Mouse (Mus musculus) liver, embryonic 16.5 days (tissue): ENCODE results near the gene Tada1. TPM values are rescaled to one million over a fixed set of nuclear protein-coding genes. Genes with fewer than 3 reads are reported as not detected.

Source experiments
- ATAC-seq: fragments of 200-750 bp; cut with Nextera tagmentation; 2 replicates; pipeline ENCODE4 v1.8.0; 2017; ENCODE audit warnings: low read depth, mild to moderate bottlenecking, moderate number of reproducible peaks, moderate library complexity
- H3K27ac ChIP-seq: fragments of 300-500 bp; sonication (generic); 2 replicates; pipeline ENCODE4 v1.5.1; 2014; ENCODE audit warnings: mild to moderate bottlenecking, low read length
- H3K27me3 ChIP-seq: fragments of 300-500 bp; sonication (generic); 2 replicates; pipeline ENCODE4 v1.6.1; 2014; ENCODE audit warnings: low read depth, low read length, mixed read lengths; ENCODE audit not compliant: control insufficient read depth, insufficient read depth
- H3K36me3 ChIP-seq: fragments of 300-500 bp; sonication (generic); 2 replicates; pipeline ENCODE4 v1.6.1; 2014; ENCODE audit warnings: mild to moderate bottlenecking; ENCODE audit not compliant: control insufficient read depth, insufficient read depth
- H3K4me1 ChIP-seq: fragments of 300-500 bp; sonication (generic); 2 replicates; pipeline ENCODE4 v1.6.1; 2014; ENCODE audit warnings: low read depth, low read length, mixed read lengths; ENCODE audit not compliant: control insufficient read depth
- H3K4me2 ChIP-seq: fragments of 300-500 bp; sonication (generic); 2 replicates; pipeline ENCODE4 v1.6.1; 2014; ENCODE audit warnings: low read depth, low read length, mixed read lengths
- H3K4me3 ChIP-seq: fragments of 300-500 bp; sonication (generic); 2 replicates; pipeline ENCODE4 v1.5.1; 2014; ENCODE audit warnings: low read depth, mild to moderate bottlenecking, low read length
- H3K9ac ChIP-seq: fragments of 300-500 bp; sonication (generic); 2 replicates; pipeline ENCODE4 v1.6.1; 2014; ENCODE audit warnings: low read depth, low read length
- H3K9me3 ChIP-seq: fragments of 300-500 bp; sonication (generic); replicated peaks from 2 replicates; pipeline ENCODE4 v1.6.1; 2016; ENCODE audit warnings: low read length; ENCODE audit not compliant: control insufficient read depth
- WGBS: fragments of 180-500 bp; shearing (Covaris S2); extraction: QIAGEN DNeasy Blood & Tissue Kit; methylation state at CpG from one replicate; pipeline ENCODE4 v1.1.7; 2014; ENCODE audit not compliant: insufficient replicate concordance; 5-methylcytosine and 5-hydroxymethylcytosine counted together
- polyA plus RNA-seq: library from polyadenylated mRNA; unstranded; fragments of >200 nt; fragmentation: Nextera tagmentation; extraction: Ambion mirVana; gene quantifications from 2 replicates; pipeline ENCODE4 v1.2.1, GENCODE M21; 2015

The Tada1 gene
- polyA plus RNA-seq, result 16.7 and 17.9 TPM in 2 replicates

GRCm38 (mm10) chr1:166379013-166379629 is at the start of gene Tada1:
Gene Tada1, plus strand, starts transcription at chr1:166379097.
- ATAC-seq, result peak; percentile 85
- Histone ChIP-seq H3K9me3 (no peaks in the 10 kb centered on the region), H3K36me3 (peaks cover 6% of the 10 kb centered on the region; the same call in 1 of the 2 replicates), H3K27ac (peak within 1 kb of the TSS; percentile 88), H3K4me3 (peak within 1 kb of the TSS; percentile 91), H3K9ac (peak within 1 kb of the TSS; percentile 94), H3K27me3 (no peaks in the 10 kb centered on the region), H3K4me1 (peaks cover 14% of the 10 kb centered on the region), H3K4me2 (peak within 1 kb of the TSS; percentile 88)
- WGBS, result under 1% methylated on average over 79 of the region's 81 CpGs

GRCm38 (mm10) chr1:166330752-166331151 is 48.1 kb upstream of the Tada1 start:
- H3K4me2 ChIP-seq, result no peak overlapping the region
- H3K9ac ChIP-seq, result no peak overlapping the region
- H3K27ac ChIP-seq, result no peak overlapping the region
- H3K4me3 ChIP-seq, result no peak overlapping the region
- 51% methylated on average over 3 of the region's 3 CpGs for WGBS
- H3K4me1 ChIP-seq, result no peaks in the 10 kb centered on the region
- H3K9me3 ChIP-seq, result no peaks in the 10 kb centered on the region
- no peaks in the 10 kb centered on the region for H3K36me3 ChIP-seq
- ATAC-seq, result no peak
- H3K27me3 ChIP-seq, result no peaks in the 10 kb centered on the region

GRCm38 (mm10) chr1:166339110-166339509 is 39.8 kb upstream of the Tada1 start:
- H3K27me3 ChIP-seq, result no peaks in the 10 kb centered on the region
- WGBS, result 53% methylated on average over 6 of the region's 6 CpGs
- H3K4me2 ChIP-seq, result no peak overlapping the region
- no peak overlapping the region for H3K4me3 ChIP-seq
- H3K4me1 ChIP-seq, result no peaks in the 10 kb centered on the region
- no peaks in the 10 kb centered on the region for H3K36me3 ChIP-seq
- H3K9me3 ChIP-seq, result no peaks in the 10 kb centered on the region; the same call in 1 of the 2 replicates
- H3K9ac ChIP-seq, result no peak overlapping the region
- no peak overlapping the region for H3K27ac ChIP-seq
- no peak; the same call in 1 of the 2 replicates for ATAC-seq

- Histone ChIP-seq H3K9ac (no peak overlapping the region), H3K4me1 (no peaks in the 10 kb centered on the region), H3K27me3 (no peaks in the 10 kb centered on the region), H3K9me3 (no peaks in the 10 kb centered on the region), H3K27ac (no peak overlapping the region), H3K4me2 (no peak overlapping the region), H3K36me3 (no peaks in the 10 kb centered on the region), H3K4me3 (no peak overlapping the region)
- ATAC-seq, result no peak
- 64% methylated on average over 2 of the region's 2 CpGs for WGBS
These were observed 36.8 kb upstream of the Tada1 start for GRCm38 (mm10) chr1:166342060-166342459.

- Histone ChIP-seq H3K27ac (no peak overlapping the region), H3K36me3 (no peaks in the 10 kb centered on the region), H3K9me3 (no peaks in the 10 kb centered on the region), H3K4me3 (no peak overlapping the region), H3K4me2 (no peak overlapping the region), H3K9ac (no peak overlapping the region), H3K4me1 (no peaks in the 10 kb centered on the region), H3K27me3 (no peaks in the 10 kb centered on the region)
- ATAC-seq, result no peak
- 46% methylated on average over 1 of the region's 1 CpGs for WGBS
These were observed 36.4 kb upstream of the Tada1 start for GRCm38 (mm10) chr1:166342539-166342938.

GRCm38 (mm10) chr1:166343586-166343985 is 35.3 kb upstream of the Tada1 start:
- no peak for ATAC-seq
- no peak overlapping the region for H3K9ac ChIP-seq
- no peaks in the 10 kb centered on the region for H3K9me3 ChIP-seq
- H3K4me1 ChIP-seq, result no peaks in the 10 kb centered on the region
- no peak overlapping the region for H3K4me3 ChIP-seq
- H3K4me2 ChIP-seq, result no peak overlapping the region
- H3K27ac ChIP-seq, result no peak overlapping the region
- H3K36me3 ChIP-seq, result no peaks in the 10 kb centered on the region
- no peaks in the 10 kb centered on the region for H3K27me3 ChIP-seq
- 70% methylated on average over 5 of the region's 5 CpGs for WGBS

- no peak for ATAC-seq
- Histone ChIP-seq H3K9ac (no peak overlapping the region), H3K4me3 (no peak overlapping the region), H3K4me2 (no peak overlapping the region), H3K4me1 (no peaks in the 10 kb centered on the region), H3K9me3 (no peaks in the 10 kb centered on the region), H3K27ac (no peak overlapping the region), H3K27me3 (no peaks in the 10 kb centered on the region), H3K36me3 (no peaks in the 10 kb centered on the region)
- WGBS, result 61% methylated on average over 8 of the region's 8 CpGs
These were observed 34.4 kb upstream of the Tada1 start for GRCm38 (mm10) chr1:166344300-166345077.

- 69% methylated on average over 6 of the region's 6 CpGs for WGBS
- no peaks in the 10 kb centered on the region for H3K27me3 ChIP-seq
- no peaks in the 10 kb centered on the region for H3K4me1 ChIP-seq
- no peak for ATAC-seq
- H3K9me3 ChIP-seq, result no peaks in the 10 kb centered on the region
- H3K27ac ChIP-seq, result no peak overlapping the region
- H3K36me3 ChIP-seq, result no peaks in the 10 kb centered on the region
- no peak overlapping the region for H3K4me2 ChIP-seq
- no peak overlapping the region for H3K9ac ChIP-seq
- no peak overlapping the region for H3K4me3 ChIP-seq
These were observed 33.3 kb upstream of the Tada1 start for GRCm38 (mm10) chr1:166345602-166346001.

GRCm38 (mm10) chr1:166346906-166347305 is 32.0 kb upstream of the Tada1 start:
- 55% methylated on average over 3 of the region's 3 CpGs for WGBS
- Histone ChIP-seq H3K9ac (no peak overlapping the region), H3K27ac (no peak overlapping the region), H3K4me3 (no peak overlapping the region), H3K4me1 (no peaks in the 10 kb centered on the region), H3K9me3 (no peaks in the 10 kb centered on the region), H3K4me2 (no peak overlapping the region), H3K36me3 (no peaks in the 10 kb centered on the region), H3K27me3 (no peaks in the 10 kb centered on the region)
- ATAC-seq, result no peak
